Mouse (Mus musculus): ENCODE measurements around the gene Ksr1. TPM values are rescaled to one million over a fixed set of nuclear protein-coding genes. Genes with fewer than 3 reads are reported as not detected.

Ksr1 gene
- polyA plus RNA-seq, 1 experiment from 2014 or later = 5.8 TPM

DNA sequence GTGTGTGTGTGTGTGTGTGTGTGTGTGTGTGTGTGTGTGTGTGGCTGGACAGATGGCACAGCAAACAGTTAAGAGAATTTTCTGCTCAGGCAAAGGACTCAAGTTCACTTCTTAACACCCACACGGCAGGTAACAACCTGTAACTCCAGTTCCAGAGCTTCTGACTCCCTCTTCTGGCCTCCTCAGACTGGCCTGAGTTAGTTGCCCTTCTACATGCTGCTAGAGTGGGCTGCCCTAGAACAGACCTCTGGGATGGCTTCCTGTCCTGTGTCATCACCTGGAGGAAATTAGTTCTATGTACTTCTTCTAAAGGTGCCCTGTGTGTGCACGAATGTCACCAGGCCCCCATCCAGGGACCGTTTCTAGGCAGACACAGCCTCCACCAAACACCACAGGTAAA is 2.9 kb downstream of the Ksr1 start:
- no peak overlapping the region for H3K27ac ChIP-seq (replicated peaks; ENCODE audit: low read depth, low read length)
- no peak overlapping the region for H3K4me3 ChIP-seq (replicated peaks; ENCODE audit: low read depth, low read length)
- peaks cover 15% of the 10 kb centered on the region for H3K4me1 ChIP-seq (ENCODE audit: control insufficient read depth, insufficient read depth, low read length)
- WGBS = 93% methylated on average over 3 of the region's 3 CpGs
- no peak for ATAC-seq (ENCODE audit: low FRiP score, low TSS enrichment)
- no peaks in the 10 kb centered on the region for H3K27me3 ChIP-seq (ENCODE audit: control insufficient read depth, insufficient read depth, low read length)
- no peak overlapping the region for H3K9ac ChIP-seq (replicated peaks; ENCODE audit: low read length)
- H3K4me2 ChIP-seq (ENCODE audit: low read length) = no peak overlapping the region
- no peak for DNase-seq
- no peaks in the 10 kb centered on the region for H3K9me3 ChIP-seq (ENCODE audit: control insufficient read depth, low read length)
- no peaks in the 10 kb centered on the region for H3K36me3 ChIP-seq (ENCODE audit: control insufficient read depth, insufficient read depth, low read length)

DNA sequence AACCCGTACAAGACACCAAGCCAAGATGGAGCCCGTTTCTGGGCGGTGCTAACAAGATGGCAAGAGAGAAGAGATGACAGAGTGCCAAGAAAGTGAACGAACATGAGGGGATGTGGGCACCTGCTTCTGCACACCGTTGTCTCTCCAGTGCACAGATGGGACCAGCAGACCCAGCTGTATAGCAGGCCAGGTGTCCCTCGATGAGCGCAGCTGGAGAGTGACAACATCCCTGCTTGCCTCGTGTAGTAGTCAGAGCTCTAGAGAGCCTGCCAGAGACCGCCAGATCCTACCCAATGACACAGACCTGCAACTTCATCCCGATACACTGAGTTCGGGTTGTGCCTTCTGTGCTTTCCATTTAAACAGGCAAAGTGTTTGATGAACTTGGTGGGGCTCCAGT is 3.8 kb downstream of the Ksr1 start:
- 93% methylated on average over 11 of the region's 11 CpGs for WGBS
- ATAC-seq (ENCODE audit: low FRiP score, low TSS enrichment) = no peak
- Histone ChIP-seq H3K36me3 (ENCODE audit: control insufficient read depth, insufficient read depth, low read length) (no peaks in the 10 kb centered on the region), H3K9ac (replicated peaks; ENCODE audit: low read length) (no peak overlapping the region), H3K27me3 (ENCODE audit: control insufficient read depth, insufficient read depth, low read length) (no peaks in the 10 kb centered on the region), H3K9me3 (ENCODE audit: control insufficient read depth, low read length) (no peaks in the 10 kb centered on the region), H3K4me3 (replicated peaks; ENCODE audit: low read depth, low read length) (no peak overlapping the region), H3K27ac (replicated peaks; ENCODE audit: low read depth, low read length) (no peak overlapping the region), H3K4me2 (ENCODE audit: low read length) (no peak overlapping the region), H3K4me1 (ENCODE audit: control insufficient read depth, insufficient read depth, low read length) (peaks cover 15% of the 10 kb centered on the region)
- DNase-seq = no peak

DNA sequence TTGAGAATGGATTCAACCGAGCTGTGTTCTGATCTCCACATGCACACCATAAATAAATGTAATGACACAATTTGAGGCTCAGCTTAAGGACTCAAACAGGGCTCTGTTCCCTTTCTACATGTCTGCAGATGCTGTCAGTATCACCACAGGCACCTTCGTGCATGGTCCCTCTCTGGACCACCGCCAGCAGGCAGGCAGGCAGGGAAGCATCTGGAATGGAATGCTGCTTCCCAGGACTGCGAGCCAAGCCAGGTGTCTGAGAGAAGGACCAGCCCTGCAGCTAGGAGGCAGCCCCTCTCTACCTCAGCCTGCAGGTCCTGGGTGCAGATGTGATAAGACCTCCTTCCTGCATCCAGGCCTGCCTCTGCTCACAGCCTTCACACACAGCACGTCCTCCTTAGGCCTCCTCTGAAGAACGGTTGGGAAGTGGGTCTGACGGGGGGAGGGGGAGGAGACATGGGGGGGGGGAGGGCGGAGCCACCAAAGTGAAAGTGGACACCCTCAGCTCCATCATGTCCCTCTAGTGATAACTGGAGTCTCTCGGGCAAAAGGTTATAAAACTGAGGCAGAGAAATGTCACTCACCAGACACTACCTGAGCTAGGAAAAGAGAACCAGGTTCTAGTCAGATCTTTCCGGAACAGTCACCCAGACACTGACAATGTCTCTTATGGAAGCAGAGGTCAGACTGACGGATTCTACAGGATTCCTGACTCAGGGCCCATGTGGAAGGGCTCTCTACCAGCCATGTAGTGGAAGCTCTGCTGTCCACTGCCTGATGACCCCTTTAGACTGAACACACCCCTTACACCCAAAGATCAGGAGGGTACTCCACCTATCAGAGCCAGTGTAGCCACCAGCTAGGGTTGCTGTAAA is 4.7 kb downstream of the Ksr1 start:
- H3K4me2 ChIP-seq (ENCODE audit: low read length) = no peak overlapping the region
- no peaks in the 10 kb centered on the region for H3K9me3 ChIP-seq (ENCODE audit: control insufficient read depth, low read length)
- H3K27me3 ChIP-seq (ENCODE audit: control insufficient read depth, insufficient read depth, low read length) = no peaks in the 10 kb centered on the region
- no peak overlapping the region for H3K4me3 ChIP-seq (replicated peaks; ENCODE audit: low read depth, low read length)
- ATAC-seq (ENCODE audit: low FRiP score, low TSS enrichment) (no peak), DNase-seq (no peak)
- no peaks in the 10 kb centered on the region for H3K36me3 ChIP-seq (ENCODE audit: control insufficient read depth, insufficient read depth, low read length)
- peaks cover 15% of the 10 kb centered on the region for H3K4me1 ChIP-seq (ENCODE audit: control insufficient read depth, insufficient read depth, low read length)
- no peak overlapping the region for H3K9ac ChIP-seq (replicated peaks; ENCODE audit: low read length)
- WGBS = 44% methylated on average over 11 of the region's 11 CpGs
- H3K27ac ChIP-seq (replicated peaks; ENCODE audit: low read depth, low read length) = no peak overlapping the region

GRCm38 (mm10) chr11:79140511-79140888 is 5.7 kb downstream of the Ksr1 start:
- no peak overlapping the region for H3K4me3 ChIP-seq (replicated peaks; ENCODE audit: low read depth, low read length)
- no peaks in the 10 kb centered on the region for H3K9me3 ChIP-seq (ENCODE audit: control insufficient read depth, low read length)
- H3K4me2 ChIP-seq (ENCODE audit: low read length) = no peak overlapping the region
- no peak overlapping the region for H3K9ac ChIP-seq (replicated peaks; ENCODE audit: low read length)
- H3K27me3 ChIP-seq (ENCODE audit: control insufficient read depth, insufficient read depth, low read length) = no peaks in the 10 kb centered on the region
- ATAC-seq (ENCODE audit: low FRiP score, low TSS enrichment) (no peak), DNase-seq (no peak)
- H3K4me1 ChIP-seq (ENCODE audit: control insufficient read depth, insufficient read depth, low read length) = peaks cover 18% of the 10 kb centered on the region
- 89% methylated on average over 6 of the region's 6 CpGs for WGBS
- no peak overlapping the region for H3K27ac ChIP-seq (replicated peaks; ENCODE audit: low read depth, low read length)
- no peaks in the 10 kb centered on the region for H3K36me3 ChIP-seq (ENCODE audit: control insufficient read depth, insufficient read depth, low read length)

- 92% methylated on average over 11 of the region's 11 CpGs for WGBS
- no peak overlapping the region for H3K4me2 ChIP-seq (ENCODE audit: low read length)
- no peaks in the 10 kb centered on the region for H3K9me3 ChIP-seq (ENCODE audit: control insufficient read depth, low read length)
- H3K36me3 ChIP-seq (ENCODE audit: control insufficient read depth, insufficient read depth, low read length) = no peaks in the 10 kb centered on the region
- H3K4me1 ChIP-seq (ENCODE audit: control insufficient read depth, insufficient read depth, low read length) = peaks cover 15% of the 10 kb centered on the region
- no peak overlapping the region for H3K27ac ChIP-seq (replicated peaks; ENCODE audit: low read depth, low read length)
- H3K9ac ChIP-seq (replicated peaks; ENCODE audit: low read length) = no peak overlapping the region
- no peaks in the 10 kb centered on the region for H3K27me3 ChIP-seq (ENCODE audit: control insufficient read depth, insufficient read depth, low read length)
- DNase-seq (no peak), ATAC-seq (ENCODE audit: low FRiP score, low TSS enrichment) (no peak)
- no peak overlapping the region for H3K4me3 ChIP-seq (replicated peaks; ENCODE audit: low read depth, low read length)
These were observed 6.2 kb downstream of the Ksr1 start for GRCm38 (mm10) chr11:79139878-79140510.

DNA sequence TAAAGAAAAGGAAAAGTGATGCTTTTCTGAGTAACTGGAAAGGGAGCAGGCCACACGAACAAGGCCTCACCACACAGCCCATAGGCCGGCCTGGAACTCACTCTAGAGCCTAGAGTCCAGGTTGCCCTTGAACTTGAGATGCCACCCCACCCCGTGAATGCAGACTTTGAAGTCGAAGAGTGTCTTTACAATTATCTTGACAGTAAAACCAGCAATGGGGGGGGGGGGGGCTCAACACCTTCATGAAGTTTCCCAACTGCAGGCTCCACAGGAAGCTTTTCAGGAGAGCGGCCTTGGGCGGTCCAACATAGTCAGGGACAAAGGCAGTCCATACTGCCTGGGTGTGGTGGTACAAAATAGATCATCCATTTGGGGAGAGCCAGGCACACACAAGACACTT is 7.6 kb downstream of the Ksr1 start:
- no peak for ATAC-seq (ENCODE audit: low FRiP score, low TSS enrichment)
- Histone ChIP-seq H3K27me3 (ENCODE audit: control insufficient read depth, insufficient read depth, low read length) (no peaks in the 10 kb centered on the region), H3K9me3 (ENCODE audit: control insufficient read depth, low read length) (no peaks in the 10 kb centered on the region), H3K4me3 (replicated peaks; ENCODE audit: low read depth, low read length) (no peak overlapping the region), H3K36me3 (ENCODE audit: control insufficient read depth, insufficient read depth, low read length) (no peaks in the 10 kb centered on the region), H3K9ac (replicated peaks; ENCODE audit: low read length) (no peak overlapping the region), H3K27ac (replicated peaks; ENCODE audit: low read depth, low read length) (no peak overlapping the region), H3K4me2 (ENCODE audit: low read length) (no peak overlapping the region), H3K4me1 (ENCODE audit: control insufficient read depth, insufficient read depth, low read length) (peaks cover 2% of the 10 kb centered on the region; the same call in 1 of the 2 replicates)
- DNase-seq = no peak
- whole genome bisulfite sequencing = 91% methylated on average over 6 of the region's 6 CpGs

- Histone ChIP-seq H3K36me3 (ENCODE audit: control insufficient read depth, insufficient read depth, low read length) (no peaks in the 10 kb centered on the region), H3K4me2 (ENCODE audit: low read length) (no peak overlapping the region), H3K9me3 (ENCODE audit: control insufficient read depth, low read length) (no peaks in the 10 kb centered on the region), H3K27ac (replicated peaks; ENCODE audit: low read depth, low read length) (no peak overlapping the region), H3K27me3 (ENCODE audit: control insufficient read depth, insufficient read depth, low read length) (no peaks in the 10 kb centered on the region), H3K4me3 (replicated peaks; ENCODE audit: low read depth, low read length) (no peak overlapping the region), H3K9ac (replicated peaks; ENCODE audit: low read length) (no peak overlapping the region), H3K4me1 (ENCODE audit: control insufficient read depth, insufficient read depth, low read length) (0 out of 2 replicates have a peak, but pooled peaks cover 2% of the 10 kb centered on the region)
- DNase-seq (peak; percentile 12), ATAC-seq (ENCODE audit: low FRiP score, low TSS enrichment) (no peak)
- WGBS = 67% methylated on average over 5 of the region's 5 CpGs
These were observed 9.0 kb downstream of the Ksr1 start for GRCm38 (mm10) chr11:79137245-79137644.

GRCm38 (mm10) chr11:79135685-79136360 is 10.4 kb downstream of the Ksr1 start:
- Histone ChIP-seq H3K27ac (replicated peaks; ENCODE audit: low read depth, low read length) (no peak overlapping the region), H3K4me3 (replicated peaks; ENCODE audit: low read depth, low read length) (no peak overlapping the region), H3K9ac (replicated peaks; ENCODE audit: low read length) (no peak overlapping the region), H3K4me2 (ENCODE audit: low read length) (no peak overlapping the region), H3K27me3 (ENCODE audit: control insufficient read depth, insufficient read depth, low read length) (no peaks in the 10 kb centered on the region), H3K9me3 (ENCODE audit: control insufficient read depth, low read length) (no peaks in the 10 kb centered on the region), H3K4me1 (ENCODE audit: control insufficient read depth, insufficient read depth, low read length) (0 out of 2 replicates have a peak, but pooled peaks cover 2% of the 10 kb centered on the region), H3K36me3 (ENCODE audit: control insufficient read depth, insufficient read depth, low read length) (no peaks in the 10 kb centered on the region)
- 47% methylated on average over 7 of the region's 7 CpGs for WGBS
- ATAC-seq (ENCODE audit: low FRiP score, low TSS enrichment) = no peak
- DNase-seq = peak; percentile 8
